Mouse (Mus musculus): ENCODE measurements at regions not wholly inside any gene's neighbourhood (a gene's known extent, or its start where the extent isn't known, plus 50 kb on each side); places are given as distances from the start of the nearest gene placed in this dataset.

- ATAC-seq (replicated peaks; ENCODE audit: low read depth, poor library complexity, severe bottlenecking): no peak
Measured at GRCm38 (mm10) chr6:14081884-14082283, 210.6 kb upstream of the 2610001J05Rik start.

- ATAC-seq (replicated peaks; ENCODE audit: low read depth, poor library complexity, severe bottlenecking): no peak
Measured at GRCm38 (mm10) chr6:14063735-14064134, 192.4 kb upstream of the 2610001J05Rik start.

- peak; percentile 80 for ATAC-seq (replicated peaks; ENCODE audit: low read depth, poor library complexity, severe bottlenecking)
Measured at GRCm38 (mm10) chr6:14046560-14046959, 175.2 kb upstream of the 2610001J05Rik start.

GRCm38 (mm10) chr6:14044654-14045053 lies 173.3 kb upstream of the 2610001J05Rik start:
- peak; percentile 62; the same call in 1 of the 2 replicates for ATAC-seq (replicated peaks; ENCODE audit: low read depth, poor library complexity, severe bottlenecking)

GRCm38 (mm10) chr6:14025898-14026297 lies 154.6 kb upstream of the 2610001J05Rik start:
- ATAC-seq (replicated peaks; ENCODE audit: low read depth, poor library complexity, severe bottlenecking): peak; percentile 63

GRCm38 (mm10) chr6:14018928-14019327 lies 147.6 kb upstream of the 2610001J05Rik start:
- ATAC-seq (replicated peaks; ENCODE audit: low read depth, poor library complexity, severe bottlenecking): no peak

- ATAC-seq (replicated peaks; ENCODE audit: low read depth, poor library complexity, severe bottlenecking): no peak
Measured at GRCm38 (mm10) chr6:13982606-13983389, 111.5 kb upstream of the 2610001J05Rik start.

- ATAC-seq (replicated peaks; ENCODE audit: low read depth, poor library complexity, severe bottlenecking): no peak
Measured at GRCm38 (mm10) chr6:13974710-13975506, 103.6 kb upstream of the 2610001J05Rik start.

- ATAC-seq (replicated peaks; ENCODE audit: low read depth, poor library complexity, severe bottlenecking): no peak
Measured at GRCm38 (mm10) chr6:13964471-13964870, 93.2 kb upstream of the 2610001J05Rik start.

- ATAC-seq (replicated peaks; ENCODE audit: low read depth, poor library complexity, severe bottlenecking): no peak
Measured at GRCm38 (mm10) chr6:13964013-13964412, 92.7 kb upstream of the 2610001J05Rik start.

- no peak for ATAC-seq (replicated peaks; ENCODE audit: low read depth, poor library complexity, severe bottlenecking)
Measured at GRCm38 (mm10) chr6:13949640-13950039, 78.3 kb upstream of the 2610001J05Rik start.

GRCm38 (mm10) chr6:13920809-13921760 lies 49.8 kb upstream of the 2610001J05Rik start:
- ATAC-seq (replicated peaks; ENCODE audit: low read depth, poor library complexity, severe bottlenecking): no peak

Data from common myeloid progenitor, adult 5-6 weeks (primary cell).